Mouse (Mus musculus) lung, embryonic 14.5 days (tissue): Measurements from ENCODE around the gene Papln. TPM values are rescaled to one million over a fixed set of nuclear protein-coding genes. Genes with fewer than 3 reads are reported as not detected.

Experiments used
- ATAC-seq: fragments of 200-750 bp; cut with Nextera tagmentation; 2 replicates; pipeline ENCODE4 v1.8.0; 2017; ENCODE audit warnings: mild to moderate bottlenecking, moderate TSS enrichment, moderate library complexity; ENCODE audit not compliant: insufficient read depth
- DNase-seq: peaks from one replicate; pipeline ENCODE4 v3.0.0-alpha.2; 2015
- H3K27ac ChIP-seq: fragments of 300-500 bp; sonication (generic); 2 replicates; pipeline ENCODE4 v1.5.1; 2014; ENCODE audit warnings: low read depth, mild to moderate bottlenecking, moderate library complexity
- H3K27me3 ChIP-seq: fragments of 300-500 bp; sonication (generic); 2 replicates; pipeline ENCODE4 v1.6.1; 2014; ENCODE audit warnings: low read length, control low read depth; ENCODE audit not compliant: insufficient read depth
- H3K36me3 ChIP-seq: fragments of 300-500 bp; sonication (generic); 2 replicates; pipeline ENCODE4 v1.6.1; 2014; ENCODE audit warnings: control low read depth; ENCODE audit not compliant: insufficient read depth
- H3K4me1 ChIP-seq: fragments of 300-500 bp; sonication (generic); 2 replicates; pipeline ENCODE4 v1.6.1; 2014; ENCODE audit warnings: antibody characterized with exemption, control low read depth; ENCODE audit not compliant: insufficient read depth
- H3K4me2 ChIP-seq: fragments of 300-500 bp; sonication (generic); 2 replicates; pipeline ENCODE4 v1.6.1; 2014; ENCODE audit warnings: mild to moderate bottlenecking
- H3K4me3 ChIP-seq: fragments of 300-500 bp; sonication (generic); 2 replicates; pipeline ENCODE4 v1.5.1; 2014; ENCODE audit warnings: low read depth, low read length
- H3K9ac ChIP-seq: fragments of 300-500 bp; sonication (generic); 2 replicates; pipeline ENCODE4 v1.6.1; 2014
- H3K9me3 ChIP-seq: fragments of 300-500 bp; sonication (generic); 2 replicates; pipeline ENCODE4 v1.6.1; 2016; ENCODE audit warnings: low read depth, low read length, control low read depth
- CTCF ChIP-seq: IDR thresholded peaks from 2 replicates; pipeline ENCODE4 v1.5.1; 2016; ENCODE audit warnings: antibody characterized with exemption, low read depth
- WGBS: fragments of 180-500 bp; shearing (Covaris S2); extraction: QIAGEN DNeasy Blood & Tissue Kit; methylation state at CpG from one replicate; pipeline ENCODE4 v1.1.7; 2014; 5-methylcytosine and 5-hydroxymethylcytosine counted together
- polyA plus RNA-seq: library from polyadenylated mRNA; unstranded; fragments of >200 nt; fragmentation: Nextera tagmentation; extraction: Ambion mirVana; gene quantifications from 2 replicates; pipeline ENCODE4 v1.2.1, GENCODE M21; 2014

Papln gene
- polyA plus RNA-seq, 1 experiment from 2014 or later, result 0.67 TPM

- no peak for DNase-seq
- Histone ChIP-seq H3K9ac (no peak overlapping the region), H3K9me3 (no peaks in the 10 kb centered on the region), H3K27ac (no peak overlapping the region), H3K36me3 (no peaks in the 10 kb centered on the region), H3K4me2 (no peak overlapping the region), H3K4me1 (no peaks in the 10 kb centered on the region), H3K4me3 (no peak overlapping the region), H3K27me3 (no peaks in the 10 kb centered on the region)
- no peak for TF ChIP-seq CTCF
- no peak for ATAC-seq
- WGBS, result 58% methylated on average over 7 of the region's 7 CpGs
These were observed 17.8 kb downstream of the Papln start for GRCm38 (mm10) chr12:83781204-83781603.

- Histone ChIP-seq H3K9ac (no peak overlapping the region), H3K9me3 (no peaks in the 10 kb centered on the region), H3K4me1 (no peaks in the 10 kb centered on the region), H3K4me2 (no peak overlapping the region), H3K27me3 (no peaks in the 10 kb centered on the region), H3K4me3 (no peak overlapping the region), H3K27ac (no peak overlapping the region), H3K36me3 (no peaks in the 10 kb centered on the region)
- 70% methylated on average over 23 of the region's 23 CpGs for WGBS
- no peak for DNase-seq
- no peak for TF ChIP-seq CTCF
- no peak for ATAC-seq
These were observed 18.3 kb downstream of the Papln start for GRCm38 (mm10) chr12:83781640-83782278.

GRCm38 (mm10) chr12:83782669-83783068 lies 19.2 kb downstream of the Papln start:
- H3K9me3 ChIP-seq, result no peaks in the 10 kb centered on the region
- H3K27ac ChIP-seq, result no peak overlapping the region
- no peak for DNase-seq
- no peaks in the 10 kb centered on the region for H3K4me1 ChIP-seq
- H3K36me3 ChIP-seq, result no peaks in the 10 kb centered on the region
- H3K27me3 ChIP-seq, result no peaks in the 10 kb centered on the region
- WGBS, result 86% methylated on average over 10 of the region's 10 CpGs
- H3K4me2 ChIP-seq, result no peak overlapping the region
- no peak overlapping the region for H3K4me3 ChIP-seq
- no peak overlapping the region for H3K9ac ChIP-seq
- ATAC-seq, result no peak
- no peak for TF ChIP-seq CTCF

GRCm38 (mm10) chr12:83785305-83785704 lies 21.9 kb downstream of the Papln start:
- ATAC-seq (no peak), DNase-seq (no peak)
- 54% methylated on average over 4 of the region's 4 CpGs for WGBS
- H3K4me2 ChIP-seq, result no peak overlapping the region
- no peaks in the 10 kb centered on the region for H3K27me3 ChIP-seq
- no peaks in the 10 kb centered on the region for H3K36me3 ChIP-seq
- no peaks in the 10 kb centered on the region for H3K4me1 ChIP-seq
- no peak overlapping the region for H3K4me3 ChIP-seq
- no peak for TF ChIP-seq CTCF
- no peak overlapping the region for H3K27ac ChIP-seq
- H3K9ac ChIP-seq, result no peak overlapping the region
- H3K9me3 ChIP-seq, result no peaks in the 10 kb centered on the region

GRCm38 (mm10) chr12:83789051-83789780 lies 25.8 kb downstream of the Papln start:
- WGBS, result 80% methylated on average over 17 of the region's 17 CpGs
- Histone ChIP-seq H3K4me1 (no peaks in the 10 kb centered on the region), H3K4me3 (no peak overlapping the region), H3K36me3 (peaks cover 19% of the 10 kb centered on the region), H3K4me2 (no peak overlapping the region), H3K9me3 (no peaks in the 10 kb centered on the region), H3K9ac (no peak overlapping the region), H3K27me3 (no peaks in the 10 kb centered on the region), H3K27ac (no peak overlapping the region)
- no peak for TF ChIP-seq CTCF
- no peak for ATAC-seq
- DNase-seq, result no peak

GRCm38 (mm10) chr12:83789781-83790140 lies 26.3 kb downstream of the Papln start:
- H3K4me3 ChIP-seq, result no peak overlapping the region
- no peak overlapping the region for H3K9ac ChIP-seq
- no peak for TF ChIP-seq CTCF
- H3K4me2 ChIP-seq, result no peak overlapping the region
- H3K9me3 ChIP-seq, result no peaks in the 10 kb centered on the region
- DNase-seq (no peak), ATAC-seq (no peak)
- no peaks in the 10 kb centered on the region for H3K27me3 ChIP-seq
- no peak overlapping the region for H3K27ac ChIP-seq
- 35% methylated on average over 4 of the region's 4 CpGs for WGBS
- H3K4me1 ChIP-seq, result no peaks in the 10 kb centered on the region
- H3K36me3 ChIP-seq, result peaks cover 21% of the 10 kb centered on the region

GRCm38 (mm10) chr12:83790749-83791148 lies 27.3 kb downstream of the Papln start:
- Histone ChIP-seq H3K36me3 (peaks cover 31% of the 10 kb centered on the region), H3K4me2 (no peak overlapping the region), H3K4me3 (no peak overlapping the region), H3K27ac (no peak overlapping the region), H3K27me3 (no peaks in the 10 kb centered on the region), H3K4me1 (no peaks in the 10 kb centered on the region), H3K9me3 (no peaks in the 10 kb centered on the region), H3K9ac (no peak overlapping the region)
- DNase-seq (no peak), ATAC-seq (no peak)
- TF ChIP-seq CTCF, result no peak
- WGBS, result 56% methylated on average over 4 of the region's 4 CpGs
